Mouse (Mus musculus) c-Kit-positive CD71-negative TER-119-negative erythroid progenitor cells, embryonic 14.5 days (primary cell): ENCODE measurements at regions not wholly inside any gene's neighbourhood (a gene's known extent, or its start where the extent isn't known, plus 50 kb on each side); places are given as distances from the start of the nearest gene placed in this dataset.

Experiments
- DNase-seq: peaks from one replicate; pipeline ENCODE4 v3.0.0-alpha.2; 2013; ENCODE audit warnings: low read depth

GRCm38 (mm10) chr5:74121861-74122630 lies 53.8 kb upstream of the Usp46 start:
- DNase-seq: no peak

GRCm38 (mm10) chr5:74126015-74126896 lies 58.0 kb upstream of the Usp46 start:
- peak; percentile 65 for DNase-seq

GRCm38 (mm10) chr5:74127518-74127917 lies 59.3 kb upstream of the Usp46 start:
- no peak for DNase-seq

GRCm38 (mm10) chr5:74129636-74130035 lies 61.4 kb upstream of the Usp46 start:
- DNase-seq: no peak

- no peak for DNase-seq
Observed at GRCm38 (mm10) chr5:74132671-74133070, 62.4 kb upstream of the Rasl11b start.

- DNase-seq: no peak
Observed at GRCm38 (mm10) chr5:74136377-74136776, 58.7 kb upstream of the Rasl11b start.

GRCm38 (mm10) chr5:74136868-74137439 lies 58.1 kb upstream of the Rasl11b start:
- DNase-seq: no peak

- no peak for DNase-seq
Observed at GRCm38 (mm10) chr5:74143994-74144393, 51.1 kb upstream of the Rasl11b start.

GRCm38 (mm10) chr5:74144765-74145164 lies 50.3 kb upstream of the Rasl11b start:
- DNase-seq: no peak
